Mouse (Mus musculus) kidney, adult 2 months (tissue): ENCODE data around the gene Cyyr1. TPM values are rescaled to one million over a fixed set of nuclear protein-coding genes. Genes with fewer than 3 reads are reported as not detected.

Source experiments
- DNase-seq: peaks from one replicate; pipeline ENCODE4 v3.0.0; 2021
- H3K27ac ChIP-seq: fragments of 200-500 bp; 2 replicates; pipeline ENCODE4 v1.5.1; 2012; ENCODE audit warnings: low read depth, low read length, control low read depth, inconsistent platforms; ENCODE audit not compliant: insufficient read depth
- H3K27me3 ChIP-seq: fragments of 200-500 bp; replicated peaks from 2 replicates; pipeline ENCODE4 v1.6.1; 2012; ENCODE audit warnings: mild to moderate bottlenecking, moderate library complexity, low read length, inconsistent platforms; ENCODE audit not compliant: control insufficient read depth, insufficient read depth
- H3K36me3 ChIP-seq: fragments of 200-500 bp; 2 replicates; pipeline ENCODE4 v1.6.1; 2012; ENCODE audit warnings: mild to moderate bottlenecking, moderate library complexity, low read length, inconsistent platforms; ENCODE audit not compliant: control insufficient read depth, insufficient read depth
- H3K4me1 ChIP-seq: fragments of 200-500 bp; 2 replicates; pipeline ENCODE4 v1.6.1; 2011; ENCODE audit warnings: low read length; ENCODE audit not compliant: control insufficient read depth, insufficient read depth
- H3K4me3 ChIP-seq: fragments of 200-500 bp; 2 replicates; pipeline ENCODE4 v1.5.1; 2011; ENCODE audit warnings: mild to moderate bottlenecking, low read depth, low read length, control low read depth; ENCODE audit not compliant: insufficient read depth
- CTCF ChIP-seq: fragments of 200-500 bp; conservative IDR thresholded peaks from 2 replicates; pipeline ENCODE4 v1.5.1; 2011; ENCODE audit warnings: low read depth, mild to moderate bottlenecking, control low read depth, low read length, moderate library complexity, mixed read lengths; ENCODE audit not compliant: insufficient read depth, insufficient read length
- POLR2A ChIP-seq: fragments of 200-500 bp; IDR thresholded peaks from one replicate; pipeline ENCODE4 v1.6.1; 2011; ENCODE audit warnings: low read depth, low read length, control low read depth
- WGBS: fragments of 180-500 bp; shearing (Covaris S2); methylation state at CpG from one replicate; pipeline ENCODE4 v1.1.7; 2018; 5-methylcytosine and 5-hydroxymethylcytosine counted together
- polyA plus RNA-seq: library from polyadenylated mRNA; depleted of rRNA; stranded (reverse); fragments of >200 nt; gene quantifications from 2 replicates; pipeline ENCODE4 v1.2.3, GENCODE M21; 2012

The Cyyr1 gene
- polyA plus RNA-seq, 1 experiment, result 7.1 TPM

DNA sequence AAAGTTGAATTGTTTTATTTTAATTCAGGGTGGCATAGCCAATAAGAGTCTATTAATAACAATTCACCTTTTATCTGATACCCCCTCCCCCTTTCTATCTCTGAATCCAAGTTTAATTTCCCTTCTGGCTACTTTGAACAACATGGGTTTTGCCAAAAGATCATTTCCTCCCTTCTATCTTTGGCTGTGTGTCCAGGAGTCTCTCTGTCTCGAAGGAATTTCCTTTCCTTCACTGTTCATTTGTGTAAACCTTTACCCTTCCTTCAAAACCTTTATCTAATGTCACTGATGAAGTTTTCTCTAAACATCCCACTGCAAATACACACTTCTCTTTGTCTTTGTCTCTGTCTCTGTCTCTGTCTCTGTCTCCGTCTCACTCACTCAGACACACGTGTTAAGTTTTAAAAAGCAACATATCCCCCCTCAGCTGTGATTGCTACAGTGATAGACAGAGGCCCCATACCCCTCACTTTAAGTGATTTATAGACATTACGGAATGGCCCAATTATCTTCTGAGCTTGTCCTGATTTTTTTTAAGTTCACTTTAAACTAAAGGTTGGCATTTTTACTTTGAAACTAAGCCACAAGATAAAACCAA, 11.4 kb downstream of the Cyyr1 start:
- WGBS, result 58% methylated on average over 4 of the region's 4 CpGs
- TF ChIP-seq POLR2A (no peak), CTCF (no peak)
- Histone ChIP-seq H3K4me3 (no peak overlapping the region), H3K36me3 (no peaks in the 10 kb centered on the region), H3K4me1 (no peaks in the 10 kb centered on the region), H3K27me3 (no peaks in the 10 kb centered on the region), H3K27ac (peak overlapping the region; percentile 88)
- peak; percentile 73 for DNase-seq

DNA sequence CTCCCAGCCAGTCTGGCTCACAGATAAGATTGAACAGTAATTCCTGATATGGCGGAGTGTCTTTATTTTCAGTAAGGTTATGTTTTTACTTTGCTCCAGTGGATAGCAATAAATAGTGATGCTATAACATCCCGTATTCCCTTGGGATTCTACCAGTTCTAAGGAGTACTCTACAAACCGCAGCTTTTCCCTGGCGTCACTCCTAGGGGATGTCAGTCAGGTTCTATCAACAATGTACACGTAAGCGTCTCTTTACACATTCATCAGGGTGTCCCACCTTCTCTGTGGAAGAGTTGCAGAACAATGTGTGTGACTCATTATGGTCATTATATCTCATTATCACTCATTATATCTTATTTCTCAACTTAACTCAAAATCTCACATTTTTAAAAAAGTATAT, 12.2 kb downstream of the Cyyr1 start:
- Histone ChIP-seq H3K27me3 (no peaks in the 10 kb centered on the region), H3K36me3 (no peaks in the 10 kb centered on the region), H3K4me1 (no peaks in the 10 kb centered on the region), H3K27ac (no peak overlapping the region; the same call in 1 of the 2 replicates), H3K4me3 (no peak overlapping the region)
- 79% methylated on average over 6 of the region's 6 CpGs for WGBS
- DNase-seq, result no peak
- TF ChIP-seq POLR2A (no peak), CTCF (no peak)

DNA sequence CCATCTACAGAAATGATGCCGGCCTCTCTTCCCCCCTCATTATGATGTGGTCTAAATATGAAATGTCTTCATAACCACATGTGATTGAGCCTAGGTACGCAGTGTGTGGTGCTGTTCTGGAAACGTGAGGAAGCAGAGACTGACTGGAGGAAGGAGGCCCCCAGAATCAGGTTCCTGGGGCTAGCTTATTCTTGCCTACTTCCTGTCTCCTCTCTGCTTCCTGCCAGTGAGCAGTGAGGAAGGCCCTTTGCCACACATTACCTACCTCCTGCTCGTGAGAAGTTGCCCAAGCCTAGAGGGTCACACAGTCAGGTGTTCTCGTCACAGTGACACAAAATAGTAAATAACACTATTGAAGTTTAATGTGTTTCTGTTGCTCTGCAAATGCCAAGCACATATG, 14.8 kb downstream of the Cyyr1 start:
- DNase-seq, result peak; percentile 51
- no peaks in the 10 kb centered on the region for H3K4me1 ChIP-seq
- WGBS, result 48% methylated on average over 5 of the region's 5 CpGs
- TF ChIP-seq POLR2A (no peak), CTCF (no peak)
- H3K27ac ChIP-seq, result no peak overlapping the region; the same call in 1 of the 2 replicates
- no peaks in the 10 kb centered on the region for H3K27me3 ChIP-seq
- no peak overlapping the region for H3K4me3 ChIP-seq
- H3K36me3 ChIP-seq, result no peaks in the 10 kb centered on the region

DNA sequence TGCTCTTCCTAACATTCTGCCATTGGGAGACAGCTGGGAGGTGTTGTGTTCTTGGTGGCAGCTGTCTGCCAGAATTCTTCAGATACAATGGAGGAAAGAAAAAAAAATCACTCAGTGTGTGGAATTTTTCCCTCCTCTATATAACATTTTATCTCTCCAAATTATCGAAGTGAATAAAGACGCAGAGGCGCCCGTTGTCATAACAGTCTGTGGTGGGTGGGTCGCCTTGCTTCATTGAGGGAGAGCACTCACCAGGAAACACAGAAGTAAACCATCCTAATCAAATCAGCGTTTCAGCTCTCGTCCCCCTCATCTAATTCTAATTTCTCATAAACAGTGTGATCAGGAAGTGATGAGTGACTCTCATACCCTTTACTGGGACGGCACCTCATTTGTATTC, 17.1 kb downstream of the Cyyr1 start:
- H3K27ac ChIP-seq, result no peak overlapping the region
- 92% methylated on average over 8 of the region's 8 CpGs for WGBS
- no peak for TF ChIP-seq POLR2A
- TF ChIP-seq CTCF, result no peak

DNA sequence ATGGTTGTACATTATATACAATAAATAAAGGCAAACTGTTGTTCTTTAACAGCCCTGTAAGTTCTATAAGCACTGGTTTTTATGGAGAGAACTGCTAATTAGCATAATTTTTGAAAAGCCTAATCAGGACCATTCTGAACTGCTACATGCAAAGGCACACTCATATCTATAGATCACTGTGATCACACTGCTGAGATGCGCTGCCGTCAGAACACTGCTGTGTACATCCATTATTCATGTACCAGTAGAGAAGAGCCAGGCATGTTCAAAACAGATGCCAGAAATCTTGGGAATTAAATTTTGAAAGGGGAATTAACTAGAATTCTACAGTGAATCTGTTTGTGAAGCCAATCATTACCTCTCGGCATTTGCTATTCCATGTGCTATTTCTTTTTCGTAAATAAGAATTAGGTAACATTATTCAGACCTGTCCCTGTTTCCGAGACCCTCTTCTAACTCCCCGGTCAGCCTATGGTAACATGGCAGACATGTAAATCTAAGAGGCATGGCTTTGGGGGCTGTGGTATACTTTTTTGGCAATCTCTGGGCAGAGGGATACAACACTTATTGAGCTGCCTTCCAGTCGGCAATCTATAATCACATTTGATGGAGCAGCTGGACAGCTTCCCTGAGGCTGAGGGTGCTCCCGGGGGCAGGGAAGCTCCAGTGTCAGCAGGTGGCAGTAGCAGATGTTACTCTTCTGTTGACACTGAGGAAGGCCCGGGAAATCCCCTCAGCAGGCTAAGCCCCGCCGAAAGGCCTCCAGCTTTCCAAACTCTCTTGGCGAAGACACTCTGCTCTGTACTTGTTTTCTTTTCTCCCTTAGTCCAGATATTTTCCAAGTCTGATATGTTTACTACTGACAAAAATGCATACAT, 25.2 kb downstream of the Cyyr1 start:
- no peak overlapping the region for H3K4me3 ChIP-seq
- no peaks in the 10 kb centered on the region for H3K4me1 ChIP-seq
- TF ChIP-seq POLR2A, result no peak
- no peak for TF ChIP-seq CTCF
- 55% methylated on average over 12 of the region's 12 CpGs for WGBS
- DNase-seq, result no peak
- no peaks in the 10 kb centered on the region for H3K27me3 ChIP-seq
- no peaks in the 10 kb centered on the region for H3K36me3 ChIP-seq
- H3K27ac ChIP-seq, result no peak overlapping the region

More for the DNA sequence above, 17.1 kb downstream of the Cyyr1 start:
- no peak for DNase-seq
- Histone ChIP-seq H3K4me1 (no peaks in the 10 kb centered on the region), H3K36me3 (no peaks in the 10 kb centered on the region), H3K4me3 (no peak overlapping the region), H3K27me3 (no peaks in the 10 kb centered on the region)

DNA sequence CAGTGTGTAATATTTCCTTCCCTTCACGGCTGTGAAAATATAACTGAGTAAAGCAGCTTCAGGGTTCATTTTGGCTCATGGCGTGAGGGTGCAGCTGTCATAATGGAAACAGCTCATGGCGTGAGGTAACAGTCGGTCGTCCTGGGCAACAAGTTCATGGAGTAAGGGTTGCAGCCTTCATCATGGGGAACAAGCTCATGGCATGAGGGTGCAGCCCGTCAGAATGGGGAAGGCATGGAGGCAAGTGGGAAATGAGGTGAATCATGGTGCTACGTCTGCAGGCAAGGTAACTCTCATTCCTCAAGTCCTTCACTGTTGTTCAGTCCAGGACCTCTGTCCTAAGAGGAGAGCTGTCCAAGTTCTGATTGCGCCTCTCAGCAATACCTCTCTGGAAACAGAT, 28.6 kb downstream of the Cyyr1 start:
- Histone ChIP-seq H3K27me3 (no peaks in the 10 kb centered on the region), H3K27ac (no peak overlapping the region), H3K4me3 (no peak overlapping the region), H3K4me1 (no peaks in the 10 kb centered on the region), H3K36me3 (no peaks in the 10 kb centered on the region)
- 79% methylated on average over 8 of the region's 8 CpGs for WGBS
- TF ChIP-seq CTCF, result no peak
- TF ChIP-seq POLR2A, result no peak
- no peak for DNase-seq

DNA sequence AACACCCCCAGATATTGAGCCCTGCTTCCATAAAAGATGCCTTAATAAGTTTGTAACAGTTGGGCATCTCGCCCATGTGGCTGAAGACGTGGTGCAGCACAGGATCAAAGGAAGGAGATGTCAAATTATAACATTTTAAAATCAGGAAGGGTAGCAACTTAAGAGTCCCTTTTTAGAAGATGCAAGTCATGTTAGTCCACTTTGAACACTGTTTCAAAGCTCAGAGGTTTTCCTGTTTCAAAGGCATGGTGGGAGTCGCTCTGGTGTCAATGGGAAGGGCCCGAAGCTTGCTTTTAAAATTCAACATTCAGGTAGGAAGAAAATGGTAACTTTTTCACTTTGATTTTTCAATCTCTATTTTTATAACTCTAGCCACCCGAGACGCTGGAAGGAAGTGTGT, 45.9 kb downstream of the Cyyr1 start:
- H3K4me3 ChIP-seq, result no peak overlapping the region
- no peaks in the 10 kb centered on the region for H3K36me3 ChIP-seq
- no peak overlapping the region for H3K27ac ChIP-seq
- H3K27me3 ChIP-seq, result no peaks in the 10 kb centered on the region
- DNase-seq, result no peak
- no peaks in the 10 kb centered on the region for H3K4me1 ChIP-seq
- WGBS, result 76% methylated on average over 6 of the region's 6 CpGs
- no peak for TF ChIP-seq CTCF

DNA sequence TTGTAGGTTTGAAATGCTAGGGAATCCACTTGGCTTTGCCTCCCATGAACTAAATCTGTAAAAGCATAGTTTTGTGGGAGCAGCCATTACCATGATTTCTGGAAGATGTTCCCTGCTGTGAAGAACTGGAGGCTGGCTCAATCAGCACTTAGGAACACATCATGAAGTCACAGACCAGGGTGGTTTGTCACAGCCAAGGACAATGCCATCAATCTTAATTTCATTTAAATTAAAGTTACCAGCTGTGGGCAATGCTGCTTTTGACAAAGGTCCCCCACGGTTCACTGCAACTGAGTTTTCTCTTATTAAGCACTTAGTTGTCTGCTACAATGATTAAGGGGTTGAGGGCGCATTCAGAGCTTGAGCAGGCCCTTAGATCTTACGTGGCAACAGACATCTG, 48.1 kb downstream of the Cyyr1 start:
- no peak overlapping the region for H3K27ac ChIP-seq
- H3K4me3 ChIP-seq, result no peak overlapping the region
- DNase-seq, result no peak
- WGBS, result 46% methylated on average over 3 of the region's 3 CpGs
- H3K36me3 ChIP-seq, result no peaks in the 10 kb centered on the region
- TF ChIP-seq CTCF, result no peak
- TF ChIP-seq POLR2A, result no peak
- no peaks in the 10 kb centered on the region for H3K27me3 ChIP-seq
- H3K4me1 ChIP-seq, result no peaks in the 10 kb centered on the region
